Mouse (Mus musculus) retina, adult 2 months (tissue): ENCODE data around the gene Pld2.
"Not testable (repeated sequence)": the region's sequence is repeated elsewhere in the genome, so short reads cannot be mapped to it uniquely, and the experiment has no call there.

ENCODE experiments used
- DNase-seq: peaks from one replicate; pipeline ENCODE4 v3.0.0-alpha.2; 2012; ENCODE audit warnings: low read depth, low spot score

Gene Pld2

DNA sequence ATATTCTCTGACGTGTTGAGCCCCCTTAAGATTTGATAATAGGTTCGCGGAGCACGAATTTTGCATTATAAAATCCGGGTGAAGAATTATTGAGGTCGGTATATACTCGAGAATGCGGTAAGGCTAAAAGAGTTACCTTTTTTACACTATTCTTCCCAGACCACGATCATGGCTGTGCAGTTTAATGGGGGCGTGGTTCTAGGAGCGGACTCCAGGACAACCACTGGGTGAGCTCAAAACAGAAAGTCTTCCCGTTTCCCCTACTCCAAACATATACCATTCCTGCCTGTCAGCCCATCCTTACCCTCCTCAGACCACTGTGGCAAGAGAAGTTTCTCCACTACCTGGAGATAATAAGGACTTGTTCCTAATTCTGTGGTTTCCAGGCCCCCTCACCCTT lies 14.1 kb upstream of the Pld2 start:
- DNase-seq, result no peak

DNA sequence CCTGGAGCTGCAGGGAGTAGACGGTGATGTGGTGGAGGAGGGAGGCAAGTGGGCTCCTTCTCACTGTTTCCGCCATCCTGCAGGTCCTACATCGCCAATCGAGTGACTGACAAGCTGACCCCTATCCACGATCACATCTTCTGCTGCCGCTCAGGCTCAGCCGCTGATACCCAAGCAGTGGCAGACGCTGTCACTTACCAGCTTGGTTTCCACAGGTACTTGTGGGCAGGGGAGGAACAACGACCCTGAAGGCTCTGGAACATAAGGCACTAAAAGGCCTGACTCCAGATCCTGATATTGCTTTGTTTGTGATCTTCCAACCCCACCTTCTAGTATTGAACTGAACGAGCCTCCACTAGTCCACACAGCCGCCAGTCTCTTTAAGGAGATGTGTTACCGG lies 13.7 kb upstream of the Pld2 start:
- DNase-seq, result no peak

DNA sequence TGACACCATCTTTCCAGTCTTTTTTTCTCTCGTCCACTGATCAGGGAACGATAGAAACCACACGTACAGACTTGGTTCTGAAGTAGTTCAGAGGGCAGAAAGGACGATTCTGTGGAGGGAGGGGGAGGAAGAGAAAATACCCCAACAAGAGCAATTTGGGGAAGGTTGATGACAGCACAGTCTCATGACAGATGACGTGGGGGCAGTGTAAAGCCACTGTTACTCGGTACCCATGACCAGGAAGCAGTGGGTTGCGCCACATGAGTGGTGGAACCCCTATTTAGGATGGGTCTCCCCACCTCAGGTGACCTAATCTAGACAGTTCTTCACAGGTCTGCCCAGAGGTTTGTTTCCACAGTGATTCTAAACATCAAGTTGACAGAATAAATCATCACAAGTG lies 11.3 kb upstream of the Pld2 start:
- no peak for DNase-seq

DNA sequence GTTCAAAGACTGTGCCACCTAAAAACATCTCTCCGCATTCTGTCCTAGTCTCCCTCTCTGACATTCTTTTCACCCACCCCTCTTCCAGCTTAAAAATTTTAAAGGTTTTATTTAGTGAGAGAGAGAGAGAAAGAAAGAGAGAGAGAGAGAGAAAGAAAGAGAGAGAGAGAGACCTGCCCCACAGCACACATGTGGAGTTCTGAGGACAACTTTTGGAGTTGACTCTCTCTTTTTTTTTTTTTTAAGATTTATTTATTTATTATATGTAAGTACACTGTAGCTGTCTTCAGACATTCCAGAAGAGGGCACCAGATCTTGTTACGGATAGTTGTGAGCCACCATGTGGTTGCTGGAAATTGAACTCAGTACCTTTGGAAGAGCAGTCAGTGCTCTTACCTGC lies 8.8 kb upstream of the Pld2 start:
- DNase-seq, result not testable (repeated sequence)

DNA sequence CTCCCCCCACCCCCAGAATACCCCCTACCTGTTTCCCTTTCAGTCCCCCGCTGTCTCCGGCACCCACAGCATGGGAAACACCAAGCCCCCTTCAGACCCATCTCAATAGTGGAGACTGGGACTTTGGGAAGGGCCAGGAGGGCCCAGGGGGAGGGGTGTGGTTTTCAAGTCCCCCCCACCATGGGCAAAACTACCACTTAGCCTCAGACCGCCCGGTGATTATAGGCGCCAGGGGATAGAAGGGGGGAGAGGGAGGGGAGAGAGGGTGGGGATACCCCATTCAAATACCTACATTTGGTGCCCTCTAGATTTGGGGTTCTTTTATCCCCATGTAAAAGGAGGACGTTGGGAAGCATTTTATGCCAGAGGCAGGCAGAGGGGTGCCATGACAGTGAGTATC lies 7.0 kb upstream of the Pld2 start, which contains the start of gene Gm40193:
Gm40193 (minus strand) TSS at position 101 of the 400 bp plus-strand sequence.
- no peak for DNase-seq

DNA sequence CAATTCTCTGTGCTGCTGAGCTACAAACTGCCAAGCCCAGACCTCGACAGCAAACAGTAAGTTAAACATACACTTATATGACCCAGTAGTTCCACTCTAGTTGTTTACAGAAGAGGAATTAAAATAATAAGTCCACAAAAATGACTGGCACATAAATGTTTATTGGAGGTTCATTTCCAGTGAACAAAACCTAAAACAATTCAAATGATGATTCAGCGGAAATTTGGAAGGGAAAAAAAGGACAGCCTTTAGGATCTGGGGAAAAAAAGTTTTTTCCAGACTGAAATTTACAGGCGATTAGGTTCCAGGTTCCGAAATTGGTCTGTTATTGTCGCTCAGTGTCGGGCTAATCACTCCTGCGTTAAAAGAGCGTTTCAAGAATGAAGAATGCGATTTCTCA lies 441 bp upstream of the Pld2 start:
- no peak for DNase-seq

DNA sequence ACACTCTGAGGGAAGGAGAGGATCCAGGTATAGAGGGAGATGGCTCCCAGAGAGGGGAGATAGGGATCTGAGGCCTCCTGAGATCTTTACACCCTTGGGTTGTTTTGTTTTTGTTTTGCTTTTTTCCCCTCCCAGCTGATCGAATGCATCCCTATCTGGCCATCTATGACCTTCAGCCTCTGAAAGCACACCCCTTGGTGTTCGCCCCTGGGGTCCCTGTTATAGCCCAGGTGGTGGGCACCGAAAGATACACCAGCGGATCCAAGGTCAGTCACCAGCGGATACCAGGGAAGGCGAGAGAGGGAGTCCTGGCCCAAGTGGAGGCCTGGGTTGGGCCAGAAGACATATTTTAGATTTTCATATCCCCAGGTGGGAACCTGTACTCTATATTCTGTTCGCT lies 1.1 kb downstream of the Pld2 start:
- no peak for DNase-seq

DNA sequence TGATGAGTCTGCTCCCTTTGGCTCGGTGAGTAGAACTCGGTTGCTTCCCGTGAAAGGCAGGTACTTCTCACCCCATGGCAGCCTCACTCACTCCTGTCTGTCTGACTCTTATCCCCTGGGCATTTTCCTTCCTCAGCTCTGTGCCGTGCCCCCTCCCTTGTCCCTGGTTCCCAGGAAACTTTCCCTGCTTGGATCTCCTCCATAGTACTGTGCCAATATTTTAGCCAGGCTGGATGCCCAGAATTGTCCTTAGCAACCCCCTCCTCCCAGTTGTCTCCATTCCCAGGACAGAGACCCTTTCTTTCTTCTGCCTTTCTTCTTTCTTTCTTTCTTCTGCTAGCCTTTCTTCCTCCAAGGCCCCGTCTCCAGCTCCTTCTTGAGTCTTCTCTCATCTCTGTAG lies 1.6 kb downstream of the Pld2 start:
- DNase-seq, result no peak

DNA sequence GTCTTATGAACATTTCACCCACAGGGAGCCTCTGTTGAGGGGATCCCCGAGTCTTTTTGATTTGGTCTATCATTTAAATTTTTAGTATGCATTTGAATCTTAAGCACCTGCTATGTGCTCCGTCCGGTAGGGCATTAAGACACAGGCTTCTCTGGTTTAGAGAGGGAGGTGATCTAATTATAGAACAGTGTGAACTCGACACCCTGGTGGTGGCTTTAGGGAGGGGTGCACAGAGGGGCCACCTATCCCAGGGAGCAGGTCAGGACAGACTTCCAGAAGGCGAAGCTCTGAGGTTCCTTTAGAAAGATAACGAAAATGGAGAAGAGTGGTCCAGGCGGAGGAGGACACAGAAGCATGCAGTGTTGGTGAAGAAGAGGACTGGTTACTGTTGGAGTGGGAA lies 4.6 kb downstream of the Pld2 start:
- no peak for DNase-seq

DNA sequence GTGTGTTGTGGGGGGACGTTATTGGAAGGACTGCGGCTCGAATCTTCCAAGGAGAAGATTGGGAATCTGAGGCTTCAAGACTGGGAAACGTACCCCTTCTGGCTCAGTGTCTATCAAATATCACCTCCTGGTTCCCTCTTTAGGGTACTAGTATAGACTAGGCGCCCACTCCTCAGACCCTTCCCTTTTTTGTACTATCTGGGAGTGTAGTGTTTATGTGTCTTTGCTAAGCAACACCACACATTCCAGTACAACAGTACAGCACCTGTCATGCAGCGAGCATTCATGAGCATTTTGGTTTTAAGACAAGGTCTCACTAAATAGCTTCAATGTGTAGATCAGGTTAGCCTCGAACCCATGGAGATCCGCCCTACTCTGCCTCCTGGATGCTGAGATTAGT lies 11.7 kb downstream of the Pld2 start:
- no peak for DNase-seq

DNA sequence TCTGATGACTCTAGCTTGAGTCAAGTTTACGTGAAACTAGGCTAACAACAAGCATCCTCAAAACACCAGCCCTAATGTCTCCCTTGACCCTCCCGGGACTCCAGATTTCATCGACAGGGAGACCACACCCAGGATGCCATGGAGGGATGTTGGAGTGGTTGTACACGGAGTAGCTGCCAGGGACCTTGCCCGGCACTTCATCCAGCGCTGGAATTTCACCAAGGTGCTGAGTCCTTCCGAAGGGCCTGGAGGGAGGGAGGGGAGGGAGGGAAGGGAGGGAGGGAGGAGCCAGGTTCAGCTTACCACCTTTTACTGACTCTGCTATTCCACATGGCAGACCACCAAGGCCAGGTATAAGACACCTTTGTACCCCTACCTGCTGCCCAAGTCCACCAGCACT lies 14.1 kb downstream of the Pld2 start:
- no peak for DNase-seq

DNA sequence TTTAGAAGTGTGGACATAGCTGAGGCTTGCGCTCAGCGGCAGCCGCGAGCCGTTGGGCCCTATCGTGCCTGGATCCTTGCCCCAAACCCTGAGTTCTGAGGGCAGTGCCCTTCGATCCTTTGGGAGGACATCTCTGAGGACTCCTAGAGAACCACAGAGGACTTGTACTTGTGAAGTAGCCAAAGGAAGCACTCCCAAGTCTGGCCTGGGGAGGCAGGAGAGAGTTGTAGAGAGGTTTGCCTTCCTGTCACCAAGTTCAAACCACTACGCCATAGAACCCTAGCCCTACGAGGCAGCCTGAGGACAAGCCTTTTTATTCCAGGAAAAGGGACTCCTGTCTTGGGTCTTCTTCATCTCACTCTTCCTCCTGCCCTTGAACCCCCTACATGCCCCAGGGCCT lies 17.7 kb downstream of the Pld2 start:
- DNase-seq, result no peak

DNA sequence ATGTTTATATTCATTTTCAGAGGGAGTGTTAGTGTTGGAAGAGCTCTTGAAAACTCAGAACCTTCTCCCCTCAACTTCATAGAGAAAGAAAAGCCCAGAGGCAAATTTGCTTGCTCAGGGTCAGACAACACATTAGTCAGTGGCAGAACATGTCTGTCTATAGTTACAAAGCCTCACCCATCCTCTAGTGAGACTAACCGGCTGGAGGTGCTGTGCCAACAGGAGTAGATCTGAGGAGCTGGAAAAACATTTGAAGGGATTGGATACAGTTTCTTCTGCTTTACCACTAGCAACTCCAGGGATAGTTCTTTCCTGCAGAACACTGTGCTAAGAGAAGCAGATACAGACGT lies 22.0 kb downstream of the Pld2 start:
- no peak for DNase-seq

DNA sequence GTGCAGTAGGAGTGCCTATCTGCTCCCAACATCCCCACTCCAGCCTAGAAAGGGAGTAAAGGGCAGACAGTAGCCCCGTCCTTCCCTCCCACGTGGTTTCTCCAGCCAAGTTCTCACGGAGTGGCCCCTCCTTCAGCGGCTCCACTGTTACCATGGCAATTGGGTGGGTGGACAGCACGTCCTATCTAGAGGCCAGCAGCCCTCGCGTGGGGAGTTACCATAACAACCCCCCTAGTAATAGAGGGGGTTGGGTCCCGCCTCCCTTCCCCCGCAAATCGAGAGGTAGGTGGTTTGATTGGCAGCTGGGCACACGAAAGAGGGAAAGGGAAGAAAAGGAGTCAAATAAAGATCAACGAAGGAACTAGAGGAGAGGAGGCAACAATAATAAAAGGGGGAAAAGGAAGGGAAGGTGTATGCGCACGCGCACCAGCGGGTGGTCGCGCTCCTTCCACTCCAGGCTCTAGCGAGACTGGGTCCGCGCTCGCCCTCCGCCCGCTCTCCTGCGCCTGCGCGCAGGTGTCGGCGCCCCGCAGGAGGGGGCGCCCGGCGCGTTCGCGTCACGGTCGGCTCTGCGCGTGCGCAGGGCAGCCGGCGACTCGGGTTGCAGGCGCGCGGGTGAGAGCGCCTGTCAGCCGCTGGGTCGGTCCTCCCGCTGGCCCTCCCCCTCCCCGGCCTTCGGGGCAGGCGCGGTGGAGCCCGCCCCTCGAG lies 22.6 kb downstream of the Pld2 start, which contains the start of gene Mink1:
Mink1 (plus strand) TSS at position 595 of the 708 bp plus-strand sequence.
- peak; percentile 76 for DNase-seq

DNA sequence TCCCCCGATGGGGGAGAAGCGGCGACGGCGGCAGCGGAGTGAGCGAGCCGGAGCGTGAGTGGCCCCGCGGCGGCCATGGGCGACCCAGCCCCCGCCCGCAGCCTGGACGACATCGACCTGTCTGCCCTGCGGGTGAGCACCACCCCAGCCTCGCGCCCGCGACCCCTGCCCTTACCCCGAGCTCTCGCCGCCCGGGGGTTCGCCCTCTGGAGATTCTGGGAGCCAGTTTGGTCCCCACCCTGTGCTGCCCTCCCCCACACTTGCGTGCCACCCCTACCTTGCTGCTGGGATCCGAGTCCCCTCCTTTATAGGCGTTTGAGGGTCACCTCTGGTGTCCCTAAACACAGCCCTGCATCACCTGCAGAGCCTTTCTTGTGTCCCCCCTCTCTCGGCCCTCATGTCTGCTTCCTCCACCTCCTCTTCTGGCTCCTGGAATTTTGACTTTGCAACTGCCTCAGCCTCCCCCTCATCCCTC lies 23.2 kb downstream of the Pld2 start:
- DNase-seq, result no peak

DNA sequence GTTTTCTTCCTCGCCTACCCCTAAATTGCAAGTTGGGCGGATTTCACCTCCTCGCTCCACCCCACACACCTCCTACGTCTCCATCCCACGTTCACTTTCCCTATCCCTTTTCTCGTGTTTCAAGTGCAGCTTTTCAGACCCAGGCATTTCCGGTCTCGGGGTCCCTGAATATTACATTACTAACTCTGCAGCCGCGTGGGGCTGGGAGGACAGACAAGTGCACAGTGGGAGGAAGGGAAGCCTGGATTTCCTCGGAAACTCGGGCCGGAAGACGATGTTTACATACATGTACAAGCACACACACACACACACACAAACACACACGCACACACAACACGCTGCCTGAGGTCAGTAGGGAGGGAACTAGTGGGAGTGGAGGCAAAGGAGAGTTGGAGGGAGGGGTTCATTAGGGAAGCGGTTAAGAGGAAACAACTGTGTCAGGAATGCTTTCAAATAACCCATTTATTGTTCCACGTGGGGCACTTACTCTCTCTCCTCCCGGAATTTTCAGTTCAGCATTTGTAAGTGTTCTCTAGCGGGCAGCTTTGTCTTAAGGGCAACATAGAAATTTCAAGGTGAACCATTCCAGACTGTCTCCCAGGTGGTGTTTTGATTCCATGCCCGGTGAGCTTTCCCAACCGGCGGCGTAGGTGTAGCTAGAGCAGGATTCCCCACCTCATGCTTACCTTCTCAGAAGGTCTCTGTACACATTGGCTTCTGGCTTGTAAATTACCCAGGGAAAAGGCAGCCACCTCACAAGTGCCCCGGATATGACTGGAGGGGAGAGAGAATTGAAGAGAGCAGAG lies 23.8 kb downstream of the Pld2 start:
- DNase-seq, result no peak

DNA sequence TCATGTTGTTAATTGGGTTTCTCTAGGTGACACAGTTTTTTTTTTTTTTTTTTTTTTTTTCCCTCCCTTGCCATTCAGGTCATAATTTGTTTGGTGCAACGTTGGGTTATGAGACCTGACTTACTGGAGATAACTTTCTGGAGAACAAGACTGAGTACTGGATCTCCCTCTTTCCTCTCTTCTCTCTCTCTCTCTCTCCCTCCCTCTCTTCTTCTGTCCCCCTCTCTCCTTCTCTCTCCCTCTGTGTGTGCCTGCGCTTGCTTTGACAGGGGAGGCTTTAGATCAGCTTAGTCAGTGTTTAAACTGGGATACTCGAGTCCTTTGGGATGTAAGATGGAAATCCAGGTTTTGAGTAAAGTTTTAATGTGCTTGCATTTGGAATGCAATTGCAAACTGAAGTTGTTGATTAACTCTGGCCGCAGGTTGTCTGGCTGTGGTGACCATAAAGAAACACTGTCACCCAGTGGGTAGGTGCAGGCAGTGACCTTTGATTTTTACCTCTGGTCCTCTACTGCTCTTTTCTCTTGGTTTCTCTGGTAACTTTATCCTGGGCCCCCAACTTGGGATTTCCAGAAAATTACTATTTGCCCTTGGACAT lies 24.5 kb downstream of the Pld2 start:
- DNase-seq, result no peak

DNA sequence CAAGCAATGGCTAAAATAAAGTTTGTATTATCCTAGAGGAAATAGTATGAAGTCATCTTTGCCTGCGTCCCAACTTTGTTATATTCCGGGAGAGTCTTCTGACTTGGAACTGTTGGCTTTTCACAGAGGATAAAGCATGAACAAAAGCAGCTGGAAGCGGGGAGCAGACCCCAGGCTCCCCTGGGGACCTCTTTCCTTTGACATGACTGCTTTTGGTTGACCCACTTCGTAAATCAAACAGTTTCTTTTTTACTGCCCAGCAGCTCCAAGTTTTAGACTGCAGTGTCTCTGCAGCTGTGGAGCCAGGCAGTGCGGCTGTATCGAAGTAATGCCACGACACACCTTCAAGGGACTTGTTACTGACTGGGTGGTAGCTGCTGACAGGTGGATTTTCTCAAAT lies 26.7 kb downstream of the Pld2 start:
- DNase-seq, result no peak

DNA sequence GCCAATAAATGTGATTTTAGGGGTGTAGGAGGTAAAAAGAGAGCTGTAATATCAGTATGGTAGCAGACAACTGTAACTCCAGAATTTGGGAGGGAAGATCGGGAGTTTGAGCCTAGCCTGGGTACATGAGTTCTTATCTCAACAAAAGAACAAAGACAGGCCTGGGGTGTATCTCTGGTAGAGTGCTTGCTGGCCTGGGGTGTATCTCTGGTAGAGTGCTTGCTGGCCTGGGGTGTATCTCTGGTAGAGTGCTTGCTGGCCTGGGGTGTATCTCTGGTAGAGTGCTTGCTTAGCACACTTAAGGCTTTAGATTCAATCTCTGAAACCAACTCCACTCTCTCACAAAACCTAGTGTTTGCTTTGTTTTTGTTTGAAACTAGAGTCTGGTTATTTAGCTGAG lies 30.8 kb downstream of the Pld2 start:
- not testable (repeated sequence) for DNase-seq

DNA sequence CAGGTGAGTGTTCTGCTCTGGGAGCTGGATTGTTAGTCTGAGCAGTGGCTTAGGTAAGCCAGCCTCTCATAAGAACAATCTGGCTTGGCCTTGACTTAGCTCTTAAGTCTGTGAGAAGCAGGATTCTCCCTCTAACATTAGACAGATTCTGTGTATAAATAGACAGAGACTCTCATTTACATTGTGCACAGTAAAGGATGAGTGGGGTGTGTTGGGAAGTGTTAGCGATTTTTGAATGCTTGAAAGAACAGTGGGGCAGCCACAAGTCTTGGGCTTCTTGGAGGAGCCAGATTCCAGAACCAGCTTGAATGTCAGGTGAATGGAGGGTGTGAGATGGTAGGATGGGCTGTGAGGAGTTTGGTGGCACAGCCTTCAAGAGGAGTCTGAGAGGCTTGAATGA lies 31.8 kb downstream of the Pld2 start:
- DNase-seq, result no peak

DNA sequence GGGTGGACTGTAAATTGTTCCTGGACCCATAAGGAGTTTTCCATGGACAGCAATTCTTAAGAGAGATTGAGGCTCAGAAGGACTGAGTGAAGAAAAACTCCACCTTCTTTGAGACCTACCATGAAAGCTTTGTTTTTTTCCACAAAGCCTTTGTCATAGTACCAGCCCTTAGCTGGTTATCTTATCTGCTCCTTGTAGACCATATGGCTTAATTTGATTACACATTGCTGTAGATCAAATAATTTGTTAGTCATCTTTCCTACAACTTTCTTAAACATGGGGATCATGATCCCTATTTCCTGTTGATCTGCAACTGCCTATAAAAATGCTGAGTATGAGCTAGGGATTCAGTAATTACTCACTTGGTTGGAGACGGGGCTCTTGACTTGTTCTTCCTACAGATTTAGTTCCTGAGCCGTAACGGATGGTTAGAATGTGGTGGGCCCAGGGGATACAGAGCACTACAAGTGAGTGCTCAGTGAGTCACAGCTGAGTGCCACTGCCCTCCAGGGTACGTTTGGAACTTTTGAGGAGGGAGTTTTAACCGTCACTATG lies 32.6 kb downstream of the Pld2 start:
- DNase-seq, result no peak

DNA sequence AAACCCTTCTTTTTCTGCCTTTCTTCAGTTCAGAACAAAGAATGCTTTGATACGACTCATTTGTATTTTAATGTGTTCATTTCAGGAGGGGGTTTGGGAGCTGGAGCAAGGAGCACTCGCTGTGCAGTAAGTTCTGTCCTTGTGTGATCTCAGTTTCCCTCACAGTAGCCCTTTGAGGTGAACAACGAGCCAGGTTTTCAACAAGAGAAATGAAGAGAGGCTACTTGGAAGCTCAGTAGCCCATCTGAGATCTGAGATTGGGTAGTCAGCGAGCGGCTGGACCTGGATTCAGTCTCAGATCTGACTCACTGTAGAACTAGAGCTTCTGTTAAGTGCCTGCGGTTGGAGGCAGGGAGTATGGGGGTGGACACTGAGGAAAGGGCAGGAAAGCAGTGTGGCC lies 34.0 kb downstream of the Pld2 start:
- no peak for DNase-seq
